Mouse (Mus musculus): Measurements from ENCODE around the gene Asb11. TPM values are rescaled to one million over a fixed set of nuclear protein-coding genes. Genes with fewer than 3 reads are reported as not detected.

Gene Asb11
- polyA plus RNA-seq, 1 experiment: not detected

DNA sequence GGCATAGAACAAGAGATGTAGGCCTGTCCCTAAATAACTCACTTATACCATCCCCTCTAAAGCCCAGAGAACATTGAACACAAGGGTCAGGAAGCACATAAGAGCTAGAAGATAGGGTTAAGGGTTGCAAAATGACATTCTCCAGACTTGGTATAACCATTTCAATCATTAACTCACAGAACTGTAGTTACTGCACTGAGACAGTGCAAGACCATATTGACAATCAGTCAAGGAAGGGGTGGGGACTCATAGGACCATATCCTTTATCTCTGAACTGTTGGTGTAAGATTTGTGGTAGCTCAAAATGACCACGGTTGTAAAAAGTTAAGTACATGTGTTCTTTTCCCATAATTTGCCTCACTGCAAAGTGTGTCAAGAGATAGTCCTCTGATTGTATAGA is 26.2 kb upstream of the Asb11 start:
- Histone ChIP-seq H3K27ac (ENCODE audit: insufficient read depth, low read length) (no peak overlapping the region), H3K4me1 (ENCODE audit: control insufficient read depth, insufficient read depth, low read length) (no peaks in the 10 kb centered on the region), H3K4me3 (ENCODE audit: low read depth, low read length) (no peak overlapping the region), H3K9me3 (replicated peaks; ENCODE audit: control insufficient read depth, insufficient read depth, low read length, poor library complexity, severe bottlenecking) (no peaks in the 10 kb centered on the region), H3K27me3 (ENCODE audit: control insufficient read depth, insufficient read depth, low read length, poor library complexity, severe bottlenecking) (no peaks in the 10 kb centered on the region), H3K9ac (ENCODE audit: low read depth, poor library complexity, severe bottlenecking) (no peak overlapping the region), H3K36me3 (ENCODE audit: control insufficient read depth, insufficient read depth, low read length, poor library complexity, severe bottlenecking) (no peaks in the 10 kb centered on the region)
- no peak for TF ChIP-seq EP300 (IDR thresholded peaks at IDR 0.05; ENCODE audit: insufficient read depth, low read depth, low read length)
- no peak for TF ChIP-seq CTCF (IDR thresholded peaks at IDR 0.05; ENCODE audit: low read depth, low read length)
- no peak for TF ChIP-seq POLR2A (IDR thresholded peaks at IDR 0.05; ENCODE audit: insufficient read depth, low read length)

DNA sequence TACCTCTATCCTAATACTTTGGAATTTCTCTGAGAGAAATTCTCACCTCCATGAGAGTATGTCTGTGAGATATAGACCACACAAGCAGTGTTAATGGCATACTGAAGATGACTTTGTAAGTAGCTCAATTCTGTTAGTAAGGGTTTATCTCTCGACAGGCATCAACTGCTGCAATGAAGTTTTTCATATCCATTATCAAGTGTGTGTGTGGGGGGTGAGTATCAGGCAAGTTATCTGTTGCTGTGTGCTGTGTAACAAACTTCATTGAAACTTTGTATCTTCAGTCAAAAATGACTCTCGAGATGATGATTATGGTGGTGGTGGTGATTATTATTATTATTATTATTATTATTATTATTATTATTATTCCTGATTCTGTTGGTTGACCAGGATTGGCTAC is 20.0 kb upstream of the Asb11 start:
- H3K27me3 ChIP-seq (ENCODE audit: control insufficient read depth, insufficient read depth, low read length, poor library complexity, severe bottlenecking): no peaks in the 10 kb centered on the region
- H3K27ac ChIP-seq (ENCODE audit: insufficient read depth, low read length): no peak overlapping the region
- TF ChIP-seq POLR2A (IDR thresholded peaks at IDR 0.05; ENCODE audit: insufficient read depth, low read length): no peak
- no peak for TF ChIP-seq CTCF (IDR thresholded peaks at IDR 0.05; ENCODE audit: low read depth, low read length)
- no peak for TF ChIP-seq EP300 (IDR thresholded peaks at IDR 0.05; ENCODE audit: insufficient read depth, low read depth, low read length)

DNA sequence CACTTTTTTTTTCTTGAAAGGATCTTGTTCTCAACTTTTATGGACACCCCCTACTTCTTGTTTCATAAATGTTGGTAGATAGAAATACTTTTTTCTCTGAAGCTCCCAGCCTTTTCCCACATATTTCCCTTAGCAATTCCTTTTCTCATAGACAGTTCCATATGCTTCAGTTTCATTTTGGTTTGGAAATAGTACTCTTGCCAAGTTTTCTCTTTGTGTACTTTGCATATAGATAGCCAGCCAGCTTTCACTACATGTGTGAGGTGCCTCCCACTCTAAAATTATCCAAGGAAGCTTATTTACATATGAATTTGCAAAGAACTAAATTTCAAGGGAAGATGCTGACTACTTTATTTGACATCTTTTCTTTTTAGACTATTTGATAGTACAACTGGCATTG is 18.8 kb upstream of the Asb11 start:
- Histone ChIP-seq H3K4me1 (ENCODE audit: control insufficient read depth, insufficient read depth, low read length) (no peaks in the 10 kb centered on the region), H3K4me3 (ENCODE audit: low read depth, low read length) (no peak overlapping the region), H3K9ac (ENCODE audit: low read depth, poor library complexity, severe bottlenecking) (no peak overlapping the region), H3K27me3 (ENCODE audit: control insufficient read depth, insufficient read depth, low read length, poor library complexity, severe bottlenecking) (no peaks in the 10 kb centered on the region), H3K36me3 (ENCODE audit: control insufficient read depth, insufficient read depth, low read length, poor library complexity, severe bottlenecking) (peaks cover 6% of the 10 kb centered on the region), H3K9me3 (replicated peaks; ENCODE audit: control insufficient read depth, insufficient read depth, low read length, poor library complexity, severe bottlenecking) (no peaks in the 10 kb centered on the region), H3K27ac (ENCODE audit: insufficient read depth, low read length) (no peak overlapping the region)
- TF ChIP-seq POLR2A (IDR thresholded peaks at IDR 0.05; ENCODE audit: insufficient read depth, low read length) (no peak), EP300 (IDR thresholded peaks at IDR 0.05; ENCODE audit: insufficient read depth, low read depth, low read length) (no peak), CTCF (IDR thresholded peaks at IDR 0.05; ENCODE audit: low read depth, low read length) (no peak)

More for the DNA sequence above, 20.0 kb upstream of the Asb11 start:
- no peak overlapping the region for H3K9ac ChIP-seq (ENCODE audit: low read depth, poor library complexity, severe bottlenecking)
- no peaks in the 10 kb centered on the region for H3K36me3 ChIP-seq (ENCODE audit: control insufficient read depth, insufficient read depth, low read length, poor library complexity, severe bottlenecking)
- no peak overlapping the region for H3K4me3 ChIP-seq (ENCODE audit: low read depth, low read length)
- H3K4me1 ChIP-seq (ENCODE audit: control insufficient read depth, insufficient read depth, low read length): no peaks in the 10 kb centered on the region
- no peaks in the 10 kb centered on the region for H3K9me3 ChIP-seq (replicated peaks; ENCODE audit: control insufficient read depth, insufficient read depth, low read length, poor library complexity, severe bottlenecking)

DNA sequence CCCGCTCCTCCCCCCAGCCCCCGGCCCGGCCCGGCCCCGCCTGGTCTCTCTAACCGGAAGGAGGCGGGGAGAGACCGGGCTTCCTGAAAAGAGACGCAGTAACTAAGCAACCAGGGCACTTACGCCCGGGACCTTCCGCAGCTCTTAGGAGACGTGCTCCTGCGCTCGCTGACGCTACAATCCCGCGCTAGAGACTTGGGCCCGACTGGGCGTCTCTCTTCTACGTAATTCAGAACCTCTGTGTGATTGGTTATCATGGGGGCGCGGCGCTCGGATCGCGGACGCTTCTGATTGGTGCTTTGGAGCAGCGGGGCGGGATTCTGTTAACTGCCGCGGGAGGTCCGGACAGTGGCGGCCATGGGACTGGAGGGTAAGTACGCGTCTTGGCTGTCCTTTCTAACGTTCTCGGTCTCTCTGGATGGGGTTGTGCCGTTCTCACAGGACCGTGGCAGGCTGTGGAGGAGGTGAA is 17.3 kb upstream of the Asb11 start, which contains the start of gene Piga:
Gene Piga, plus strand, starts transcription at position 317 of the 469 bp plus-strand sequence.
- Histone ChIP-seq H3K27me3 (ENCODE audit: control insufficient read depth, insufficient read depth, low read length, poor library complexity, severe bottlenecking) (no peaks in the 10 kb centered on the region), H3K36me3 (ENCODE audit: control insufficient read depth, insufficient read depth, low read length, poor library complexity, severe bottlenecking) (peaks cover 15% of the 10 kb centered on the region), H3K9ac (ENCODE audit: low read depth, poor library complexity, severe bottlenecking) (peak within 1 kb of the TSS; percentile 95), H3K27ac (ENCODE audit: insufficient read depth, low read length) (peak within 1 kb of the TSS; percentile 48), H3K9me3 (replicated peaks; ENCODE audit: control insufficient read depth, insufficient read depth, low read length, poor library complexity, severe bottlenecking) (no peaks in the 10 kb centered on the region), H3K4me1 (ENCODE audit: control insufficient read depth, insufficient read depth, low read length) (no peaks in the 10 kb centered on the region), H3K4me3 (ENCODE audit: low read depth, low read length) (peak within 1 kb of the TSS; percentile 99)
- no peak for TF ChIP-seq EP300 (IDR thresholded peaks at IDR 0.05; ENCODE audit: insufficient read depth, low read depth, low read length)
- peak; percentile 65 for TF ChIP-seq POLR2A (IDR thresholded peaks at IDR 0.05; ENCODE audit: insufficient read depth, low read length)
- no peak for TF ChIP-seq CTCF (IDR thresholded peaks at IDR 0.05; ENCODE audit: low read depth, low read length)

DNA sequence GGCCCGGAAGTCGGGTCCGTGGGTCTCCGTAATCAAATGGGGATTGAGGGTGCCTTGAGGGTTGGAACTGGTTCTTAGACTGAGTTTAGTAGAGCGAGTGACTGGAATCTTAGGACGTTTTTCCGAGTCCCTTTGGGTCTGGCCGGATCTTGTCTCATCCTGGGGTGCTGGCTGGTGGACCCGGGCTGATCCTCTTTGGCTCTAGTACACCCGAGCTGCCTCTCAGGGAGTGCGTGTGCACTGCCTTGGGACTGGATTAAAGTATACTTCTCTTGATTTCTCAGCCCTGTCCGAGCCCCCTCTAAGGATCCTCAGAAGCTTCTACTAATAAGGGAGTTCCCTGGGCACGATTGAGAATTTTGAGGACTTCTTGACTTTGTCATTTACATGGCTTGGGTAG is 16.8 kb upstream of the Asb11 start:
- no peaks in the 10 kb centered on the region for H3K9me3 ChIP-seq (replicated peaks; ENCODE audit: control insufficient read depth, insufficient read depth, low read length, poor library complexity, severe bottlenecking)
- H3K27me3 ChIP-seq (ENCODE audit: control insufficient read depth, insufficient read depth, low read length, poor library complexity, severe bottlenecking): no peaks in the 10 kb centered on the region
- H3K4me3 ChIP-seq (ENCODE audit: low read depth, low read length): peak overlapping the region; percentile 99
- peak overlapping the region; percentile 95 for H3K9ac ChIP-seq (ENCODE audit: low read depth, poor library complexity, severe bottlenecking)
- H3K27ac ChIP-seq (ENCODE audit: insufficient read depth, low read length): no peak overlapping the region
- H3K36me3 ChIP-seq (ENCODE audit: control insufficient read depth, insufficient read depth, low read length, poor library complexity, severe bottlenecking): peaks cover 15% of the 10 kb centered on the region
- TF ChIP-seq POLR2A (IDR thresholded peaks at IDR 0.05; ENCODE audit: insufficient read depth, low read length) (no peak), CTCF (IDR thresholded peaks at IDR 0.05; ENCODE audit: low read depth, low read length) (no peak), EP300 (IDR thresholded peaks at IDR 0.05; ENCODE audit: insufficient read depth, low read depth, low read length) (no peak)
- no peaks in the 10 kb centered on the region for H3K4me1 ChIP-seq (ENCODE audit: control insufficient read depth, insufficient read depth, low read length)

DNA sequence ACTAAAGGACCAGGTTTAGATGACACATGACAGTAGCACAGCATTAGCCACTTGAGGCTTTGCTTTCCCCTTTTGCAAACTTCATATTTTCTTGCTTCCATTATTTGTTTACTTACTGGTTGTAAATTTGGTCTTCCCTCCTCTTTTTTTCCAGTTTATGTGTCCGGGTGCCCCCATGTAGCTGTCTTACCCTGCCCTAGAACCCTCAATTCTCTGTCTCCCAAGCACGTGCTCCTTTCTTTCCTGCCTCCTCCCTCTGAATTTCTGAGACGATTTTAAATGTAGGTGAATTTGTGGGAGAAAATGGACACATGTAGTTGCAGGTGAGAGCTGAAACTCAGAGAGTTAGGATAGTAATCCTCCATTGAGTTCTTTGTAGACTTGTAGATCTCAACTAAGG is 16.3 kb upstream of the Asb11 start:
- peaks cover 15% of the 10 kb centered on the region for H3K36me3 ChIP-seq (ENCODE audit: control insufficient read depth, insufficient read depth, low read length, poor library complexity, severe bottlenecking)
- H3K4me3 ChIP-seq (ENCODE audit: low read depth, low read length): peak overlapping the region; percentile 99
- no peaks in the 10 kb centered on the region for H3K27me3 ChIP-seq (ENCODE audit: control insufficient read depth, insufficient read depth, low read length, poor library complexity, severe bottlenecking)
- no peak for TF ChIP-seq CTCF (IDR thresholded peaks at IDR 0.05; ENCODE audit: low read depth, low read length)
- no peak for TF ChIP-seq EP300 (IDR thresholded peaks at IDR 0.05; ENCODE audit: insufficient read depth, low read depth, low read length)
- TF ChIP-seq POLR2A (IDR thresholded peaks at IDR 0.05; ENCODE audit: insufficient read depth, low read length): no peak
- peak overlapping the region; percentile 95; the same call in 1 of the 2 replicates for H3K9ac ChIP-seq (ENCODE audit: low read depth, poor library complexity, severe bottlenecking)
- H3K27ac ChIP-seq (ENCODE audit: insufficient read depth, low read length): no peak overlapping the region
- no peaks in the 10 kb centered on the region for H3K9me3 ChIP-seq (replicated peaks; ENCODE audit: control insufficient read depth, insufficient read depth, low read length, poor library complexity, severe bottlenecking)
- no peaks in the 10 kb centered on the region for H3K4me1 ChIP-seq (ENCODE audit: control insufficient read depth, insufficient read depth, low read length)
